Mouse (Mus musculus) kidney, embryonic 14.5 days (tissue): ENCODE measurements at regions not wholly inside any gene's neighbourhood (a gene's known extent, or its start where the extent isn't known, plus 50 kb on each side); places are given as distances from the start of the nearest gene placed in this dataset.

ENCODE experiments used
- ATAC-seq: fragments of 200-750 bp; cut with Nextera tagmentation; 2 replicates; pipeline ENCODE4 v1.8.0; 2017; ENCODE audit warnings: moderate number of reproducible peaks, mild to moderate bottlenecking, moderate TSS enrichment, moderate library complexity; ENCODE audit not compliant: low FRiP score, low TSS enrichment
- H3K27ac ChIP-seq: fragments of 300-500 bp; sonication (generic); 2 replicates; pipeline ENCODE4 v1.5.1; 2014; ENCODE audit warnings: low read depth, mild to moderate bottlenecking, low read length, moderate library complexity, mixed read lengths
- H3K27me3 ChIP-seq: fragments of 300-500 bp; sonication (generic); 2 replicates; pipeline ENCODE4 v1.6.1; 2014; ENCODE audit warnings: mild to moderate bottlenecking, low read length; ENCODE audit not compliant: control insufficient read depth, insufficient read depth
- H3K36me3 ChIP-seq: fragments of 300-500 bp; sonication (generic); 2 replicates; pipeline ENCODE4 v1.6.1; 2014; ENCODE audit warnings: low read length, mixed read lengths; ENCODE audit not compliant: control insufficient read depth, insufficient read depth
- H3K4me1 ChIP-seq: fragments of 300-500 bp; sonication (generic); 2 replicates; pipeline ENCODE4 v1.6.1; 2014; ENCODE audit warnings: low read length, mixed read lengths; ENCODE audit not compliant: control insufficient read depth, insufficient read depth
- H3K4me2 ChIP-seq: fragments of 300-500 bp; sonication (generic); replicated peaks from 2 replicates; pipeline ENCODE4 v1.6.1; 2014; ENCODE audit warnings: low read depth, mild to moderate bottlenecking, low read length
- H3K4me3 ChIP-seq: fragments of 300-500 bp; sonication (generic); 2 replicates; pipeline ENCODE4 v1.5.1; 2014; ENCODE audit warnings: mild to moderate bottlenecking, low read length
- H3K9ac ChIP-seq: fragments of 300-500 bp; sonication (generic); 2 replicates; pipeline ENCODE4 v1.6.1; 2014; ENCODE audit warnings: low read depth, mild to moderate bottlenecking, low read length, moderate library complexity
- H3K9me3 ChIP-seq: fragments of 300-500 bp; sonication (generic); 2 replicates; pipeline ENCODE4 v1.6.1; 2016; ENCODE audit warnings: low read length; ENCODE audit not compliant: control insufficient read depth
- whole genome bisulfite sequencing: fragments of 180-500 bp; shearing (Covaris S2); extraction: QIAGEN DNeasy Blood & Tissue Kit; methylation state at CpG from one replicate; pipeline ENCODE4 v1.1.7; 2014; 5-methylcytosine and 5-hydroxymethylcytosine counted together

DNA sequence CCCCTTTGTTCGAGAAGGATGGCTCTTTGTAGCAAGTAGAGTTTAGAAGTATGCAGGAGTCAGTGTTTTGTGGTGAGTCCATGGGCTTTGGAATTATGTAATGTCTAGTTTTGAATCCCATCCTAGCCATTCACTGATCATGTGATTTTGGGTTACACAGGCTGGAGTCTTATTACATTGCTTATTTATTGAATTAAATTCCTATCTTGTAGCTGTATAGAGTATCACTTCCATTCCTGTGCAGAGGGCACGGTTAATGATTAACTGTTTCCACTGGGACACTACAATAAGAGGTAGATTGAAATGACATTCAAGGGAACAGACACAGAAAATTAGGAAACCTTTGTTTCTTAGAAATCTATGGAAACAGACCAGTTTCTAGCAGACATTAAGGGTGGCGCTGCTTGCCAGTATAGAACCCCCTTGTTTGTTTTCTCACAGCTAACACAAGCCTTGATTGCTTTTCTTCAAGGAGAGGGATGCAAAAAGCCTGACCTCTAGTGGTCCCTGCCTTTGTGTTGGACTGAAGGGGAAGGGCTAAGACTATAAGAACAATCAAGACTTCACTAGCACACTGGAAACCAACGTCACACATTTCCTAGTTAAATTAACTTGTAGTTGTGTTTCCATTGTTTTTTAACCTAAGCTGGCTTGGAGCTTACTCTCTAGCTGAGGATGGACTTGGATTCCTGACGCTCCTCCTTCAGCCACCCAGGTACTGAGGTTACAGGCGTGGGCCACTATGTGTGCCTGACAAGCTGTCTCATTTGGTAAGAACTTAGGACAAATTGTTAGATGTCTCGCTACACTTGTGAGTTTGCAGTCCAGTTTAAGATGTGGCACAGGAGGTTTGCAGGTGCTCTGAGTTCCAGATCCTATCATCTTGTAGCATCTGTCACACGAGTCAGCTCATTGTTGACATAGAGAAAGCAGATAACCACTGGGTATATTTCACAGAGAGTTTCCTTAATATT is 219.1 kb upstream of the Tprg start:
- H3K27me3 ChIP-seq, result no peaks in the 10 kb centered on the region
- no peaks in the 10 kb centered on the region for H3K9me3 ChIP-seq
- no peak overlapping the region for H3K9ac ChIP-seq
- H3K4me1 ChIP-seq, result peaks cover 12% of the 10 kb centered on the region
- H3K27ac ChIP-seq, result no peak overlapping the region
- H3K4me2 ChIP-seq, result no peak overlapping the region
- H3K4me3 ChIP-seq, result no peak overlapping the region
- peak; percentile 61; the same call in 1 of the 2 replicates for ATAC-seq
- WGBS, result 36% methylated on average over 8 of the region's 8 CpGs
- no peaks in the 10 kb centered on the region for H3K36me3 ChIP-seq

DNA sequence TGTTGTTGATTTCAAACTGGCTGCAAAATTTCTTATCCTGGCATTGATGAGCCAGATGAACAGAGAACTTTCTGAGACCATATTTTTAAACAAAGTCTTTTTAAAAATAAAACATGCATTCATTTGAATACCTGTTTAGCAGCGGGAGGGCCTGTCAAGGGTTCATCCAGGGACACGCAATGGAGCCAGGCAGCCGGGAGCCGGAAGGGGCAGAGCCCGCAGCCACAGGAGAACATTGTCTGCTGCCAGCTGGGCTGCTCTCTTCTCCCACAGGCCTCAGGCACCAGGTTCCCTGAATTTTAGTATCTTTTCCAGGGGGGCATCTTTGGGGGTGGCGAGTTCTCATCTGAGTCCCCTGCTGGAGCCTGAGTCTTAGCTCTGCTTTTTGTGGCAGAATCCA is 205.8 kb upstream of the Tprg start:
- Histone ChIP-seq H3K27me3 (no peaks in the 10 kb centered on the region), H3K9me3 (no peaks in the 10 kb centered on the region), H3K9ac (no peak overlapping the region), H3K36me3 (no peaks in the 10 kb centered on the region), H3K4me2 (no peak overlapping the region), H3K4me1 (no peaks in the 10 kb centered on the region), H3K27ac (no peak overlapping the region), H3K4me3 (no peak overlapping the region)
- no peak for ATAC-seq
- WGBS, result 91% methylated on average over 6 of the region's 6 CpGs

DNA sequence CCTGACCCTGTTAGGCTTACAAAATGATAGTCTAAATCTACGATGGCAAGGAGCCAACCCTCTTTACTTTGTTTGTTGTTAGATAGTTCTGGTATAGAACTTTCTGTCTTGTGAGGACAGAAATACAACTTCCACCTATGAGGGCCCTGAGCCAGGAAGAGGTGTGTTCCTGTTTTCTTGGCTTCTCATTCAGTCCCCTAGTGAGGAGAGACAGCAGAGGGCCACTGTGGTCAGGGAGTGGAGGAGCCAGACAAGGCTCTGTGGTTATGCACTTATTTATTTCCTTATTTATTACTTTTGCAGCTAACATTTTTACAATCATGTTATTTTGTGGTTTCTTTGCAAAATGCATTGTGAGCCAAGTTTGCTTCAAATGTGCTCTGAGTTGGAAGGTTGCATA is 202.9 kb upstream of the Tprg start:
- WGBS, result 63% methylated on average over 1 of the region's 1 CpGs
- no peak overlapping the region for H3K9ac ChIP-seq
- no peaks in the 10 kb centered on the region for H3K9me3 ChIP-seq
- no peak overlapping the region for H3K4me3 ChIP-seq
- ATAC-seq, result no peak
- no peaks in the 10 kb centered on the region for H3K36me3 ChIP-seq
- no peak overlapping the region for H3K27ac ChIP-seq
- no peak overlapping the region for H3K4me2 ChIP-seq
- no peaks in the 10 kb centered on the region for H3K4me1 ChIP-seq
- no peaks in the 10 kb centered on the region for H3K27me3 ChIP-seq

DNA sequence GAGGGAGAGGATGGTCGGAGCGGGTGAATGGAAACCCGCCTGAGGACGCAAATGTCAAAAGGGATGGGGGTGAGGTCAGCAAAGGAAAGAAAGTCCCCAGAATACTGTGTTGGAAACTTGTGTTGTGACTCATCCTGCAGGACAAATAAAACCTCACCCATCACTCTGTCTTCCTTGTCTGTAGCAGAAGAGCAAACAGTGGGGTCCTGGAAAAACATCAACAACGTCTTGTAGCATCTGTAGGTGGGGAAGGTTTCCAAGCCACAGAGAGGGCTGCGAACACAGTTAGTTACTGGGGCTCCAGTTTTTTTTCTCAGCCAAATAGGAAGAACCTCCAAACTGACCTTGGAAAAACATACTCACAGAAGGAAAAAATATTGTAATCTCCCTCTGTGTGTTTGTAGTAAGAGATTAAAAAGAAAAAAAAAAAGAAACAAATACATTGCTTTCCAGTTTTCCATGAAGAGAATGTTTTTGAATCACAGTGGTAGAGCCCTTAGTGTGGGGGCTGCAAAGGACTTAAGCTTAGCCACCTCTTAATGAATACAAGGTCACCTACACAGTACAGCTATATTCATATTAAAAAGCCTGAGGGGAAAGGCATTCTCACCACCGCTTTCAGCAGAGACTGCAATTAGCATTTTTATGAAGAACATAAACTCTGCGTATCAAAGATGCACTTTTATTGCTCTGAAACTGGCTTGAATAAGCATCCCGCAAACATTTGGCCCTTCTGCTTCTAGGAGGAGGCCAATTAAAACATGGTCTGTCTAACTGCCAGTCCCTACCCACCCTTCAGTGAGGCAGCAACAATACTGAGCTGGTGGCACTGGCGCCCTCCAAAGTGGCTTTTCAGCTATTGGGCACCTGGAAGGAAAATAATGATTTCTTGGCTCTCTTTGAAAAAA is 198.6 kb upstream of the Tprg start:
- no peak overlapping the region for H3K9ac ChIP-seq
- no peaks in the 10 kb centered on the region for H3K9me3 ChIP-seq

DNA sequence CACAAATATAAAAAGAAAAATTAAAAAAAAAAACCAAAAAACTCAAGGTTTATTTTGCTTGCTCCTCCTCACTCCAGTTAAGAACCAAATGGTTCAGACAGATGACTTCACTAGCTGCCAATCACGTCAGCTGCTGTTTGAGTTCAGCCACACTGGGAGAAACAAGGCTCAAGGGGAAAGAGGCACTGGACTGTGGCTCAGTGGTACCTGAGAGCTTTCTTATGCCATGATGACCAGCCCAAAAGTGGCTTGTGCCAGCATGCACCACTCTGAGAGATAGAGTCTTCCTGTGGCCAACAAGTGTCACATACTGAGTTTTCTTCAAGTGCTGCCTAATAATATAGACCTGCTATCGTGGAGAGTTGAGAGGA is 198.0 kb upstream of the Tprg start:
- 84% methylated on average over 2 of the region's 2 CpGs for WGBS
- no peak overlapping the region for H3K4me2 ChIP-seq
- no peak overlapping the region for H3K9ac ChIP-seq
- H3K4me1 ChIP-seq, result no peaks in the 10 kb centered on the region
- H3K27ac ChIP-seq, result no peak overlapping the region
- H3K27me3 ChIP-seq, result no peaks in the 10 kb centered on the region
- no peaks in the 10 kb centered on the region for H3K36me3 ChIP-seq
- no peaks in the 10 kb centered on the region for H3K9me3 ChIP-seq
- ATAC-seq, result no peak
- no peak overlapping the region for H3K4me3 ChIP-seq

More for the DNA sequence above, 198.6 kb upstream of the Tprg start:
- ATAC-seq, result no peak
- H3K4me2 ChIP-seq, result no peak overlapping the region
- H3K36me3 ChIP-seq, result no peaks in the 10 kb centered on the region
- no peak overlapping the region for H3K27ac ChIP-seq
- 57% methylated on average over 10 of the region's 10 CpGs for WGBS
- no peaks in the 10 kb centered on the region for H3K4me1 ChIP-seq
- H3K4me3 ChIP-seq, result no peak overlapping the region
- H3K27me3 ChIP-seq, result no peaks in the 10 kb centered on the region

DNA sequence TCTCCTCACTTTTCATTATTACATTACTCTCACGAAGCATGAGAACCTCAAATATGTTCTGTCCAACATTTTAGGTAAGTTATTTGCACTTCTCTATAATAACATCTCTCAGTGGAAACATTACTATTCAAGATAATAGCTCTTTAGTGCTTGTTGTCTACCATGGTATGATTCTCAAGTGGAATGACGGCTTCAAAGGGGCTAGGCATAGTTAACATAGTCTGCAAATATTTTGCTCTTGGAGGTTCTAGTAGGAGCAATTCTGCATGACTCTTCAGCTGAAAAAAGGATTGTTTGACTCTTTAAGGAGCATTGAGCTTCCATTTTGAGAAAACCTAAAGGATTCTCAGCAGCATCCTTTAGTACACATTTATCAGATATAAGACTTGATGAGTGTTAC is 182.5 kb upstream of the Tprg start:
- no peaks in the 10 kb centered on the region for H3K36me3 ChIP-seq
- H3K27ac ChIP-seq, result no peak overlapping the region
- no peaks in the 10 kb centered on the region for H3K27me3 ChIP-seq
- no peaks in the 10 kb centered on the region for H3K9me3 ChIP-seq
- no peak for ATAC-seq
- no peak overlapping the region for H3K9ac ChIP-seq
- H3K4me1 ChIP-seq, result no peaks in the 10 kb centered on the region
- no peak overlapping the region for H3K4me3 ChIP-seq
- no peak overlapping the region for H3K4me2 ChIP-seq
- WGBS, result 86% methylated on average over 2 of the region's 2 CpGs

DNA sequence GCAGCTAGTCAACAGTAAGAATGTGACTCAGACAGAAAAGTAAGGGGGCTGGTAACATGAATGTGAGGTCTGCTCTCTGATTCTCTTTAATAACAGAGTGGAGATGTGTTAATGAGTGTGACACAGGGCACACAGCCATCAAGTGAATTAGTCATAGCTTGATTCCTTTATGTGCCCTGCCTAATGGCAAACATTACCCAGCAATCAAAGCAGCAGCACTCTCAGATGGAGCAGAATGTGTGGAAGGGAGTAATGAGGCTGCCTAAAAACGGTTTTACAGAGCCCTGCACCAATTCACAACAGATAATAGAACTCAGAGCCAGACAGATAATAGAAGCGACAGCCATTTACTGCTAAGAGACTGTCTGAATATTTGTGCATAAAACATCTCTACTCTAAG is 182.0 kb upstream of the Tprg start:
- Histone ChIP-seq H3K27me3 (no peaks in the 10 kb centered on the region), H3K27ac (no peak overlapping the region), H3K9ac (no peak overlapping the region), H3K4me1 (no peaks in the 10 kb centered on the region), H3K4me3 (no peak overlapping the region), H3K4me2 (no peak overlapping the region), H3K36me3 (no peaks in the 10 kb centered on the region), H3K9me3 (no peaks in the 10 kb centered on the region)
- ATAC-seq, result no peak
- 47% methylated on average over 2 of the region's 2 CpGs for WGBS

DNA sequence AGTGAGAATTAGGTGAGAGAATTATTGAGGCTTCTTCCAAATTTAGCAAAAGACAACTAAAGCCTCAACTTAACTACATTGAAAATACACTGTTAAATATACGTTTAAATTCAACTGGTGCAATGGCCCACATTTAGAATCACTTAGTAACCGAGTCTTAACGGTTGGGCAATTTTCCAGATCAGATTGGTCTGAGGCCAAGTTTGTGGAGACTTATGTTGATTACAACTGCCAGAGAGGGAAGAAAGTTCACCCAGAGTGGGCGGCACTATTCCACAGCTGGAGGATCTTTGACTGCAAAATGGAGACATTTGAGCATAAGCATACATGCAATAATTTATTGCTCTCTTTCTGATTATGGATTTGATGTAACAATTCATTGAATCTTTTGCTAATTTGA is 146.5 kb upstream of the Tprg start:
- H3K27ac ChIP-seq, result no peak overlapping the region
- H3K36me3 ChIP-seq, result no peaks in the 10 kb centered on the region
- no peak for ATAC-seq
- H3K9ac ChIP-seq, result no peak overlapping the region
- H3K4me2 ChIP-seq, result no peak overlapping the region
- H3K9me3 ChIP-seq, result peaks cover 5% of the 10 kb centered on the region
- H3K27me3 ChIP-seq, result no peaks in the 10 kb centered on the region
- 35% methylated on average over 4 of the region's 4 CpGs for WGBS
- H3K4me1 ChIP-seq, result no peaks in the 10 kb centered on the region
- no peak overlapping the region for H3K4me3 ChIP-seq

DNA sequence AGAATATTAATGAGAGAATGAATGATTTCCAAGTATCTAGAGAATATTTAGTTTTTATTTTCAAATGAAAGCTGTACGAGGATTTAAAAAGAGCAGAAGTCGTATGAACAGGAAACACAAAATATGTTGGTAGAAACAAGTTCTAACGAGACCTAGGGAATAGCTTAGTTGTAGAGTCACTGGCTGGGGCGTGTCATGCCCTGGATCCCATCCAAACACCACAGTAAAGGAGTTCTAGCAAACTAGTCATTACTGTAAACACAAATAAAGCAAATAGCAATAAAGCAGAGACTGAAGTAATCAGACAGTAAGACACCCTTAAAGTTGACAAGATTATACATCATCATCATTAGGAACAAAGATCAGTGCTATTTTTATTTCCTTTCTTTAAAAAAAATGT is 139.1 kb upstream of the Tprg start:
- WGBS, result 66% methylated on average over 4 of the region's 4 CpGs
- no peaks in the 10 kb centered on the region for H3K27me3 ChIP-seq
- no peak overlapping the region for H3K4me2 ChIP-seq
- H3K36me3 ChIP-seq, result no peaks in the 10 kb centered on the region
- no peak overlapping the region for H3K4me3 ChIP-seq
- H3K27ac ChIP-seq, result no peak overlapping the region
- no peaks in the 10 kb centered on the region for H3K4me1 ChIP-seq
- no peak for ATAC-seq
- H3K9me3 ChIP-seq, result peaks cover under 1% of the 10 kb centered on the region; the same call in 1 of the 2 replicates
- H3K9ac ChIP-seq, result no peak overlapping the region
